Mouse (Mus musculus): ENCODE data around the gene Prelp. TPM values are rescaled to one million over a fixed set of nuclear protein-coding genes. Genes with fewer than 3 reads are reported as not detected.

Prelp gene
- polyA plus RNA-seq, 1 experiment from 2014 or later = 4.4 TPM

- H3K9me3 ChIP-seq (replicated peaks; ENCODE audit: control insufficient read depth, low read length) = 0 out of 2 replicates have a peak, but pooled peaks cover 3% of the 10 kb centered on the region
- no peaks in the 10 kb centered on the region for H3K27me3 ChIP-seq (ENCODE audit: control insufficient read depth, insufficient read depth, low read length)
- no peak for ATAC-seq (replicated peaks; ENCODE audit: extremely low read depth, insufficient read depth, low FRiP score)
- no peaks in the 10 kb centered on the region for H3K36me3 ChIP-seq (ENCODE audit: control insufficient read depth, insufficient read depth)
- H3K9ac ChIP-seq (ENCODE audit: low read length) = no peak overlapping the region
- no peak overlapping the region for H3K4me3 ChIP-seq (ENCODE audit: low read length)
- no peaks in the 10 kb centered on the region for H3K4me1 ChIP-seq (ENCODE audit: control insufficient read depth, insufficient read depth, low read length)
- 66% methylated on average over 11 of the region's 11 CpGs for WGBS
- no peak overlapping the region for H3K4me2 ChIP-seq (ENCODE audit: low read depth, low read length)
- H3K27ac ChIP-seq (ENCODE audit: low read length) = no peak overlapping the region
Observed at GRCm38 (mm10) chr1:133941158-133941860, 20.1 kb upstream of the Prelp start.

GRCm38 (mm10) chr1:133940481-133941092, 19.4 kb upstream of the Prelp start:
- no peak for ATAC-seq (replicated peaks; ENCODE audit: extremely low read depth, insufficient read depth, low FRiP score)
- Histone ChIP-seq H3K4me1 (ENCODE audit: control insufficient read depth, insufficient read depth, low read length) (no peaks in the 10 kb centered on the region), H3K4me2 (ENCODE audit: low read depth, low read length) (no peak overlapping the region), H3K27me3 (ENCODE audit: control insufficient read depth, insufficient read depth, low read length) (no peaks in the 10 kb centered on the region), H3K36me3 (ENCODE audit: control insufficient read depth, insufficient read depth) (no peaks in the 10 kb centered on the region), H3K9ac (ENCODE audit: low read length) (no peak overlapping the region), H3K9me3 (replicated peaks; ENCODE audit: control insufficient read depth, low read length) (0 out of 2 replicates have a peak, but pooled peaks cover 3% of the 10 kb centered on the region), H3K27ac (ENCODE audit: low read length) (no peak overlapping the region), H3K4me3 (ENCODE audit: low read length) (no peak overlapping the region)
- WGBS = 75% methylated on average over 3 of the region's 3 CpGs

DNA sequence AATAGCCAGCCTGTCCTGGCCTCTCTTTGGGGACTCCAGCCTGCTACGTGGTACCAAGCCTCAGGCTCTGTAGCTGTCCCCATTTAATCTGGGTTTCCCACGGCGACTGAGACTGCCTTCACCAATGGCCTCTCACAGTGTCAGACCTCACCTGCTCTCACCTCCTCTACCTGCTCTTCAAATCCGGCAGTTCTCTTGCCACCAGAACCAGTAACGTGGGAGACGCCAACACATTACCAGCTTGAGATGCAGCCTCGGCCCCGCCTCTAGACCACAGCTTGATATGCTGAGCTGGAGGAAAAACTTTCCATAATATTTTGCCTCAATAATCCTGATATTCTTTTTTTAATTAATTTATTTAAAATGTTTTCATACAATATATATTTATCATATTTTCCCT, 18.5 kb upstream of the Prelp start:
- 75% methylated on average over 8 of the region's 8 CpGs for WGBS
- no peak for ATAC-seq (replicated peaks; ENCODE audit: extremely low read depth, insufficient read depth, low FRiP score)
- no peaks in the 10 kb centered on the region for H3K4me1 ChIP-seq (ENCODE audit: control insufficient read depth, insufficient read depth, low read length)
- no peaks in the 10 kb centered on the region for H3K36me3 ChIP-seq (ENCODE audit: control insufficient read depth, insufficient read depth)
- H3K27me3 ChIP-seq (ENCODE audit: control insufficient read depth, insufficient read depth, low read length) = no peaks in the 10 kb centered on the region
- H3K9me3 ChIP-seq (replicated peaks; ENCODE audit: control insufficient read depth, low read length) = 0 out of 2 replicates have a peak, but pooled peaks cover 3% of the 10 kb centered on the region
- H3K27ac ChIP-seq (ENCODE audit: low read length) = no peak overlapping the region
- H3K9ac ChIP-seq (ENCODE audit: low read length) = no peak overlapping the region
- H3K4me3 ChIP-seq (ENCODE audit: low read length) = no peak overlapping the region
- H3K4me2 ChIP-seq (ENCODE audit: low read depth, low read length) = no peak overlapping the region

DNA sequence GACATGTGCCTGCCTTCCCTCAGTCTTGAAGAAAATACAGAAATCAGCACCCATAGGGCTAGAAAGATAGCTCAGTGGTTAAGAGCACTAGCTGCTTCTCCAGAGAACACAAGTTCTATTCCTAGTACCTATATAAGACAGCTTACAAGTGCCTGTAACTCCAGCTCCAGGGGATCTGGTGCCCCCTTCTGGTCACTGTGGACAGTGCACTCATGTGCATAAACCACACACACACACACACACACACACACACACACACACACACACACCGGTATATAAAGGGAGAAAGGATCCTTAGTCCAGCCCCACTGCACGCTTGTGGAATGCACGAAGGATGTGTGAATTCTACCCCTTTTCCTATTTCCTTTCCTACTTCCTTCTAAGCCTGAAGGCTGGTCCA, 15.0 kb upstream of the Prelp start:
- ATAC-seq (replicated peaks; ENCODE audit: extremely low read depth, insufficient read depth, low FRiP score) = no peak
- WGBS = 87% methylated on average over 3 of the region's 3 CpGs

DNA sequence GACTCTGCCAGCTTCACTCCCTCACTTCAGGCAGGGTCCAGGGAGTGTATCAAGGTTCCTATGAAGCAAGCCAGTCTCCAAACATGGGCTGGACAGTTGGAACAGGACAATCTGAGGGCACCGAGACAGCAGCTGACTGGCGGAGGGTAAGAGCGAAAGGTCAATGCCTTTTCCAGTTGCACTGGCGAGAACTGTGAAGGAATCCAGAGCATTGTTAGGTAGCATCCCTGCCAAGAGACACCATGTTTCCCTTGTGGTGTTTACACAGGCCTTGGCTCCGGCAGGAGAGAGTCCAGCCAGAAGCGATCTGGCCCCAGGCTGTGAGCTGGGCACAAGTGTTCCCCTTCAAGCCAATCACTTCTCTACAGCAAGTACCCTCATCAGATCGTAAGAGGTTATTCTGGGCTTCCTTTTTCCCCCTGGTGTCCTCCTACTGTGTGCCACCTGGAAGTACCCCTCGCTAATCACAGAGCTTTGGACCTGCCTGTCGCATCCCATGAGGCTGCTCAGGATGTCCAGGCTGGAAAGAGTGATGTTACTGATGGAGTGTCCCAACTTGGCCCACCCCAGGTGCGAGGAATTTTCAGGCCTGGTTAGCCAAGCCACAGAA, 13.2 kb upstream of the Prelp start:
- H3K9me3 ChIP-seq (replicated peaks; ENCODE audit: control insufficient read depth, low read length) = no peaks in the 10 kb centered on the region
- ATAC-seq (replicated peaks; ENCODE audit: extremely low read depth, insufficient read depth, low FRiP score) = 0 out of 2 replicates have a peak, but pooled peaks have one; percentile 37
- H3K4me1 ChIP-seq (ENCODE audit: control insufficient read depth, insufficient read depth, low read length) = 0 out of 2 replicates have a peak, but pooled peaks cover 2% of the 10 kb centered on the region
- H3K9ac ChIP-seq (ENCODE audit: low read length) = no peak overlapping the region
- no peaks in the 10 kb centered on the region for H3K36me3 ChIP-seq (ENCODE audit: control insufficient read depth, insufficient read depth)
- H3K4me3 ChIP-seq (ENCODE audit: low read length) = no peak overlapping the region
- H3K27ac ChIP-seq (ENCODE audit: low read length) = no peak overlapping the region
- no peak overlapping the region for H3K4me2 ChIP-seq (ENCODE audit: low read depth, low read length)
- 76% methylated on average over 10 of the region's 10 CpGs for WGBS
- H3K27me3 ChIP-seq (ENCODE audit: control insufficient read depth, insufficient read depth, low read length) = no peaks in the 10 kb centered on the region

More for the DNA sequence above, 15.0 kb upstream of the Prelp start:
- no peaks in the 10 kb centered on the region for H3K9me3 ChIP-seq (replicated peaks; ENCODE audit: control insufficient read depth, low read length)
- H3K4me1 ChIP-seq (ENCODE audit: control insufficient read depth, insufficient read depth, low read length) = 0 out of 2 replicates have a peak, but pooled peaks cover 2% of the 10 kb centered on the region
- no peak overlapping the region for H3K9ac ChIP-seq (ENCODE audit: low read length)
- no peak overlapping the region for H3K27ac ChIP-seq (ENCODE audit: low read length)
- H3K4me3 ChIP-seq (ENCODE audit: low read length) = no peak overlapping the region
- no peak overlapping the region for H3K4me2 ChIP-seq (ENCODE audit: low read depth, low read length)
- H3K27me3 ChIP-seq (ENCODE audit: control insufficient read depth, insufficient read depth, low read length) = no peaks in the 10 kb centered on the region
- no peaks in the 10 kb centered on the region for H3K36me3 ChIP-seq (ENCODE audit: control insufficient read depth, insufficient read depth)

DNA sequence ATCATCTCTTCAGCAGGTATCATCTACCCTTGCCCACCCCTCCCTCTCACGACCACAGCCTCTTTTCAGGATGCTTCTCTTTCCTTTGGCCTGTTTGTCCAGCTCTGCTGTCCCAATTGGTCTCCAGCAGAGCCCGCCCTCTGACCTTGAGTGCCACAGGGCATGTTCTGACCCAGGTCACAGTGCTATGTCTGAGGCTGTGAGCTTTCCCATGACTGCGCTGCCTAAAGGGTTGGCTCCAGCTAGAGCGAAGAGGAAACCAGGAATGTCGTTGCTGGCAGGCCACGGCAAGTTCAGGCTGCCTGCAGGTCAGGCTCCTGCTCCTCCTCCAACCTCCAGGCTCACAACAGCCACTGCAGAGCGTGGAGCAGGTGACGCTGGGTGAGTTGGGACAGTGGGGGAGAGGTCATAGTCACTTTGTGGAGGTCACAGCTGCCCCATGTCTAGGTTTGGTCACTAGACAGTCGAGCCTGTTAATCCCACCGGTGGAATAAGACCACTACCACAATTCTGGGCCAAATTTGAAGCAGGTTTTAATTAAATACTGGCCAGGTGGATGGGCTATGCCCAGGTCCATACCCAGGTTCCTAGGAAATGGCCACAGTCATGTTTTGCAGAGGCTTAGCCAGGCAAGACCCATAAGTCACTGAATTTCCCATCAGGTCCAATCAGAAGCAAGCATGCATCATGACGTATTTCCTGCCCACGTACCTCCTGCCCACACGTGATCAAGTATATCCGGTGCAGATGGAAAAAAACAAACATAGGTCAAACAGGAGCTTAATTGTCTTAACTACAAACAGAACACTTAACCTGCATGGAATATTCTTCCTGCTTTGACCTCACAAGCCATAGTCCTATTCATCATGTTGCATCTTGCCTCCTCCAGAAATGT, 12.3 kb upstream of the Prelp start:
- H3K9ac ChIP-seq (ENCODE audit: low read length) = no peak overlapping the region
- H3K27ac ChIP-seq (ENCODE audit: low read length) = no peak overlapping the region
- ATAC-seq (replicated peaks; ENCODE audit: extremely low read depth, insufficient read depth, low FRiP score) = no peak
- no peak overlapping the region for H3K4me2 ChIP-seq (ENCODE audit: low read depth, low read length)
- 60% methylated on average over 14 of the region's 14 CpGs for WGBS
- no peaks in the 10 kb centered on the region for H3K9me3 ChIP-seq (replicated peaks; ENCODE audit: control insufficient read depth, low read length)
- H3K27me3 ChIP-seq (ENCODE audit: control insufficient read depth, insufficient read depth, low read length) = no peaks in the 10 kb centered on the region
- no peaks in the 10 kb centered on the region for H3K36me3 ChIP-seq (ENCODE audit: control insufficient read depth, insufficient read depth)
- H3K4me1 ChIP-seq (ENCODE audit: control insufficient read depth, insufficient read depth, low read length) = 0 out of 2 replicates have a peak, but pooled peaks cover 2% of the 10 kb centered on the region
- no peak overlapping the region for H3K4me3 ChIP-seq (ENCODE audit: low read length)

DNA sequence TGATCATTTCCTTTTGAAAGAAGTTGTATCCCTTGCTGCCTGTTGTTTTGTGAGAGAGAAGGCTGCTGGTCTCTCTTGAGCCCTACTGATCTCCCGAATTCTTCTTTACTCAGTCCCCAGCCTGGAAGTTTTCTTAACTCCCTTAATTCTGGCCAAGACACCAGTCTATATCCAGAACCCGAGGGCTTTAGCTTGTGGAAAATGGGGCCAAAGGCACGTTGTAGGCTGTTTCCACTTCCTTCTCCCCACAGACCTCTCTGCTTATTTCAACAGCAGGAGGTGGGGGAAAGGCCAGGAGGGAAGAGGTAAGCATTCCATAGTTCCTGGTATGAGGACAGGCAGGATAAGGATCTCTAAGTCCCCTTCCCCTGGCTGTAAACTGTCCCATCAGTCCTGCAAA, 8.8 kb upstream of the Prelp start:
- H3K36me3 ChIP-seq (ENCODE audit: control insufficient read depth, insufficient read depth) = no peaks in the 10 kb centered on the region
- no peak for ATAC-seq (replicated peaks; ENCODE audit: extremely low read depth, insufficient read depth, low FRiP score)
- 0 out of 2 replicates have a peak, but pooled peaks cover 2% of the 10 kb centered on the region for H3K9me3 ChIP-seq (replicated peaks; ENCODE audit: control insufficient read depth, low read length)
- 47% methylated on average over 3 of the region's 3 CpGs for WGBS
- H3K4me3 ChIP-seq (ENCODE audit: low read length) = no peak overlapping the region
- H3K4me1 ChIP-seq (ENCODE audit: control insufficient read depth, insufficient read depth, low read length) = 0 out of 2 replicates have a peak, but pooled peaks cover 2% of the 10 kb centered on the region
- no peak overlapping the region for H3K27ac ChIP-seq (ENCODE audit: low read length)
- no peak overlapping the region for H3K4me2 ChIP-seq (ENCODE audit: low read depth, low read length)
- no peaks in the 10 kb centered on the region for H3K27me3 ChIP-seq (ENCODE audit: control insufficient read depth, insufficient read depth, low read length)
- H3K9ac ChIP-seq (ENCODE audit: low read length) = no peak overlapping the region

DNA sequence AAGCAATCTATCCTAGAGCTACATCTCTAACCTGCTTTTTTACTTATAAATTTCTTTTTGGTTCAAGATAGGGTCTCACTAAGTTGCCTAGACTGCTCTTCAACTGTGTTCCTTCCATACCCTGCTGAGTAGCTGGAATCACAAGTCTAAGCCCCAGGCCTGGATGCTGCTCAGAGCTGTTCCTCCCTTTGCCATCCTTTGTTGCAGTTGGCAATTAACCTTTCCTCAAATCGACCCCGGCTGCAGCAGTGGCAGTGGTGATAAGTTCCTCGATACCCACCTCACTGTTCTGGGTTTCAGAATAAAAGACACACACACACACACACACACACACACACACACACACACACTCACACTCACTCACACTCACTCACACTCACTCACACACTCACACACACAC, 4.0 kb upstream of the Prelp start:
- Histone ChIP-seq H3K4me2 (ENCODE audit: low read depth, low read length) (no peak overlapping the region), H3K4me1 (ENCODE audit: control insufficient read depth, insufficient read depth, low read length) (peaks cover 17% of the 10 kb centered on the region), H3K27ac (ENCODE audit: low read length) (no peak overlapping the region), H3K36me3 (ENCODE audit: control insufficient read depth, insufficient read depth) (no peaks in the 10 kb centered on the region), H3K9me3 (replicated peaks; ENCODE audit: control insufficient read depth, low read length) (0 out of 2 replicates have a peak, but pooled peaks cover 2% of the 10 kb centered on the region), H3K9ac (ENCODE audit: low read length) (no peak overlapping the region), H3K4me3 (ENCODE audit: low read length) (no peak overlapping the region), H3K27me3 (ENCODE audit: control insufficient read depth, insufficient read depth, low read length) (no peaks in the 10 kb centered on the region)
- no peak for ATAC-seq (replicated peaks; ENCODE audit: extremely low read depth, insufficient read depth, low FRiP score)
- 91% methylated on average over 3 of the region's 3 CpGs for WGBS
